Mouse (Mus musculus): ENCODE measurements around the gene Memo1.
"Not testable (repeated sequence)": the region's sequence is repeated elsewhere in the genome, so short reads cannot be mapped to it uniquely, and the experiment has no call there.

The Memo1 gene

GRCm38 (mm10) chr17:74264333-74265155 lies 30.8 kb downstream of the Memo1 start:
- no peak for DNase-seq (ENCODE audit: low read depth in 2 of 2, low spot score in 2 of 2)

GRCm38 (mm10) chr17:74262415-74262814 lies 32.9 kb downstream of the Memo1 start:
- no peak for DNase-seq (ENCODE audit: low read depth in 2 of 2, low spot score in 2 of 2)

GRCm38 (mm10) chr17:74245284-74245683 lies 50.0 kb downstream of the Memo1 start:
- no peak for DNase-seq (ENCODE audit: low read depth in 2 of 2, low spot score in 2 of 2)

GRCm38 (mm10) chr17:74242788-74243187 lies 52.5 kb downstream of the Memo1 start:
- DNase-seq (ENCODE audit: low read depth in 2 of 2, low spot score in 2 of 2): no peak

- no peak for DNase-seq (ENCODE audit: low read depth in 2 of 2, low spot score in 2 of 2)
These were observed 55.0 kb downstream of the Memo1 start for GRCm38 (mm10) chr17:74240322-74240721.

- no peak for DNase-seq (ENCODE audit: low read depth in 2 of 2, low spot score in 2 of 2)
These were observed 67.1 kb downstream of the Memo1 start for GRCm38 (mm10) chr17:74228131-74228759.

GRCm38 (mm10) chr17:74217304-74217703 lies 78.0 kb downstream of the Memo1 start:
- DNase-seq (ENCODE audit: low read depth in 2 of 2, low spot score in 2 of 2): no peak

GRCm38 (mm10) chr17:74212831-74213524 lies 82.3 kb downstream of the Memo1 start:
- DNase-seq (ENCODE audit: low read depth in 2 of 2, low spot score in 2 of 2): not testable (repeated sequence)

- no peak for DNase-seq (ENCODE audit: low read depth in 2 of 2, low spot score in 2 of 2)
These were observed 86.0 kb downstream of the Memo1 start for GRCm38 (mm10) chr17:74209143-74209908.

- no peak for DNase-seq (ENCODE audit: low read depth in 2 of 2, low spot score in 2 of 2)
These were observed 99.4 kb downstream of the Memo1 start for GRCm38 (mm10) chr17:74195943-74196342.

- no peak for DNase-seq (ENCODE audit: low read depth in 2 of 2, low spot score in 2 of 2)
These were observed 100.6 kb downstream of the Memo1 start for GRCm38 (mm10) chr17:74194755-74195154.

- no peak for DNase-seq (ENCODE audit: low read depth in 2 of 2, low spot score in 2 of 2)
These were observed 101.9 kb downstream of the Memo1 start for GRCm38 (mm10) chr17:74193463-74193862.

GRCm38 (mm10) chr17:74191446-74191845 lies 103.9 kb downstream of the Memo1 start:
- no peak for DNase-seq (ENCODE audit: low read depth in 2 of 2, low spot score in 2 of 2)

GRCm38 (mm10) chr17:74186197-74186596 lies 109.1 kb downstream of the Memo1 start:
- DNase-seq (ENCODE audit: low read depth in 2 of 2, low spot score in 2 of 2): peak in 1 of 2 experiments; percentile 6

- no peak for DNase-seq (ENCODE audit: low read depth in 2 of 2, low spot score in 2 of 2)
These were observed 110.6 kb downstream of the Memo1 start for GRCm38 (mm10) chr17:74184739-74185138.

GRCm38 (mm10) chr17:74180889-74181288 lies 114.4 kb downstream of the Memo1 start:
- DNase-seq (ENCODE audit: low read depth in 2 of 2, low spot score in 2 of 2): no peak

GRCm38 (mm10) chr17:74179640-74180039 lies 115.7 kb downstream of the Memo1 start:
- DNase-seq (ENCODE audit: low read depth in 2 of 2, low spot score in 2 of 2): not testable (repeated sequence)

GRCm38 (mm10) chr17:74173726-74174125 lies 121.6 kb downstream of the Memo1 start:
- DNase-seq (ENCODE audit: low read depth in 2 of 2, low spot score in 2 of 2): no peak

- DNase-seq (ENCODE audit: low read depth in 2 of 2, low spot score in 2 of 2): no peak
These were observed 122.5 kb downstream of the Memo1 start for GRCm38 (mm10) chr17:74172834-74173233.

GRCm38 (mm10) chr17:74159443-74159894 lies 135.9 kb downstream of the Memo1 start:
- DNase-seq (ENCODE audit: low read depth in 2 of 2, low spot score in 2 of 2): peak; percentile 37 to 50

- no peak for DNase-seq (ENCODE audit: low read depth in 2 of 2, low spot score in 2 of 2)
These were observed 137.2 kb downstream of the Memo1 start for GRCm38 (mm10) chr17:74158161-74158560.

Data from CD8-positive naive resting alpha-beta T cell, adult 2 months (primary cell).